Mouse (Mus musculus): Measurements from ENCODE around the gene Arhgap31. TPM values are rescaled to one million over a fixed set of nuclear protein-coding genes. Genes with fewer than 3 reads are reported as not detected.
"Not testable (repeated sequence)": the region's sequence is repeated elsewhere in the genome, so short reads cannot be mapped to it uniquely, and the experiment has no call there.

The Arhgap31 gene
- total RNA-seq, 2 experiments from 2014 or later = 22.1 to 28.5 TPM

GRCm38 (mm10) chr16:38688531-38689264, 24.4 kb downstream of the Arhgap31 start:
- DNase-seq = no peak

- no peak for DNase-seq
These were observed 25.4 kb downstream of the Arhgap31 start for GRCm38 (mm10) chr16:38687673-38688072.

- no peak for DNase-seq
These were observed 30.0 kb downstream of the Arhgap31 start for GRCm38 (mm10) chr16:38683094-38683493.

- DNase-seq = no peak
These were observed 31.8 kb downstream of the Arhgap31 start for GRCm38 (mm10) chr16:38681313-38681712.

GRCm38 (mm10) chr16:38679431-38680021, 33.5 kb downstream of the Arhgap31 start:
- no peak for DNase-seq

- DNase-seq = no peak
These were observed 34.2 kb downstream of the Arhgap31 start for GRCm38 (mm10) chr16:38678853-38679252.

- DNase-seq = not testable (repeated sequence)
These were observed 35.1 kb downstream of the Arhgap31 start for GRCm38 (mm10) chr16:38677941-38678340.

GRCm38 (mm10) chr16:38677171-38677570, 35.9 kb downstream of the Arhgap31 start:
- DNase-seq = no peak

GRCm38 (mm10) chr16:38676647-38677046, 36.4 kb downstream of the Arhgap31 start:
- no peak for DNase-seq

- DNase-seq = no peak
These were observed 37.3 kb downstream of the Arhgap31 start for GRCm38 (mm10) chr16:38675600-38676335.

GRCm38 (mm10) chr16:38674891-38675290, 38.2 kb downstream of the Arhgap31 start:
- DNase-seq = no peak

- no peak for DNase-seq
These were observed 39.6 kb downstream of the Arhgap31 start for GRCm38 (mm10) chr16:38673511-38673910.

- no peak for DNase-seq
These were observed 40.1 kb downstream of the Arhgap31 start for GRCm38 (mm10) chr16:38672947-38673346.

- DNase-seq = no peak
These were observed 40.7 kb downstream of the Arhgap31 start for GRCm38 (mm10) chr16:38672370-38672769.

GRCm38 (mm10) chr16:38670621-38671390, 42.3 kb downstream of the Arhgap31 start:
- no peak for DNase-seq

GRCm38 (mm10) chr16:38668871-38669675, 44.0 kb downstream of the Arhgap31 start:
- DNase-seq = peak; percentile 53

- DNase-seq = no peak
These were observed 46.6 kb downstream of the Arhgap31 start for GRCm38 (mm10) chr16:38666523-38666922.

- DNase-seq = no peak
These were observed 47.1 kb downstream of the Arhgap31 start for GRCm38 (mm10) chr16:38666016-38666415.

- no peak for DNase-seq
These were observed 50.5 kb downstream of the Arhgap31 start for GRCm38 (mm10) chr16:38662575-38662974.

- DNase-seq = no peak
These were observed 58.8 kb downstream of the Arhgap31 start for GRCm38 (mm10) chr16:38654308-38654707.

GRCm38 (mm10) chr16:38653390-38653871, 59.6 kb downstream of the Arhgap31 start:
- DNase-seq = no peak
